Mouse (Mus musculus) thymus, adult 2 months (tissue): Measurements from ENCODE around the gene Pde4d.

Source experiments
- CTCF ChIP-seq: fragments of 200-500 bp; IDR thresholded peaks from 2 replicates; pipeline ENCODE4 v1.5.1; 2012; ENCODE audit warnings: mild to moderate bottlenecking, control low read depth, low read length, moderate library complexity, borderline replicate concordance; ENCODE audit not compliant: control insufficient read depth, poor library complexity, insufficient read depth; ENCODE audit errors: extremely low read depth
- POLR2A ChIP-seq: fragments of 200-500 bp; IDR thresholded peaks from 2 replicates; pipeline ENCODE4 v1.6.1; 2012; ENCODE audit warnings: mild to moderate bottlenecking, low read length, control low read depth, moderate library complexity; ENCODE audit not compliant: control insufficient read depth, poor library complexity, insufficient read depth; ENCODE audit errors: extremely low read depth

- TF ChIP-seq POLR2A (no peak), CTCF (no peak)
These were observed 1096.6 kb downstream of the Pde4d start for GRCm38 (mm10) chr13:109546337-109546736.
